Mouse (Mus musculus): ENCODE measurements around the gene Ercc4.

Ercc4 gene

DNA sequence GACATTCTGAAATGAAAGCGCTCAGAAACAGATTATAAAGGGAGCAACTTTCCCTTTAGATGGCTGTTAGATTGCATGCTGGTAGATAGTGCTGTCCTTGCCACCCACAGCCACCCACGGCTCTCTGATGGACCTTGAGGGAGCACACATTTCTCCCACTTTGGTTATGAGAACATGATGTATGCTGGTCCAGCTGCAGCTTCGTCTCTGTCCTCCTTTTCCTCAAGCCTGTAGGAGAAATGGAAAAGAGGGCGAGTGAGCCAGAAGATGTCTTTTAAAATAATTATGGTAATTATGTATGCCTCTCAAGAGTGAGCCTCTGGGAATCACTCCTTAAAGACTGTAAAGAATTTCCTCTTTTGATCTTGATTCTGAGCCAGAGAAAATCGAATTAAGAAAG is 87.1 kb downstream of the Ercc4 start:
- DNase-seq (ENCODE audit: low spot score): no peak

DNA sequence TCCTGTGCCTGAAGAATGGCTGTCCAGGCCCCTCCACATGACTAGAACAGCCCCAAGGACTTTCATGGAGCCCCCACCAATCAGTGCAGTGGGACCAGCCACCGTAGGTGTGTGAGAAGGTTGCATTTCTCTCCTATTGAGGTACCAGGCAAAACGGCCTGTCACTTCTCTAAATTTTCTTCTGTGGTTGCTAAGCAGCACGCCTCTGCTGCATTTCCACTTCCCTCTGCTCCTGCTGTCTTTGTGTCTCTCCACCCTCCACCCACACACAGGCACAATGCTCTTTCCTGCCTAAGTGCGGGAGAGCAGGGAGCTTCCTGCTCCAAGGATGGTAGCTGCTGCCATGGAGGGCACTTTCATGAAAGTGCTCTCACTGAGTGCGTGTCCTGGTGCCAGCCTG is 87.8 kb downstream of the Ercc4 start:
- DNase-seq (ENCODE audit: low spot score): no peak

DNA sequence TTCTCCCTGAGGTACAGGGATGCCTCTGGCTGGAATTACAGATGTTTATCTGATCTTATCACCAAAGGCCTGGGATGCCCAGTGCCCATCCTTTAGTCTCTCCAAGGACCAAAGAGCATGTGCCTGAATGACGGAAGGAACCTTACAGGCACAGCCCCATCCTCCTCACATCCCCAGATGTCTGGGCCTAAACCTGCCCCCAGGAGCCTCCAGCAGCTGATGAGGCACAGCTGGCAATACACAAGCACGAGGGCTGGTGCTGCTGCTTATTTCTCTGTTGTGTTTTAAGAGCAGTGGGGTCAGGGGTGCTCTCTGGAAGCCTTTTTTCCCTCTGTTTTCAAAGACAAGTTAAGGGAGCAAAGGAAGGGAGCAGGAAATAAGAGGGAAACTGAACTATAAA is 89.7 kb downstream of the Ercc4 start:
- DNase-seq (ENCODE audit: low spot score): no peak
